Mouse (Mus musculus) layer of hippocampus, adult 11-12 months (tissue): ENCODE data around the gene Zfp710.
"Not testable (repeated sequence)": the region's sequence is repeated elsewhere in the genome, so short reads cannot be mapped to it uniquely, and the experiment has no call there.

Experiments used
- DNase-seq: peaks from one replicate; pipeline ENCODE4 v3.0.0; 2022; ENCODE audit warnings: low spot score

Zfp710 gene

GRCm38 (mm10) chr7:80024521-80025390 lies at the start of gene Zfp710:
Gene Zfp710, plus strand, starts transcription at chr7:80024814.
- DNase-seq, result peak; percentile 86

GRCm38 (mm10) chr7:79975316-79975715 lies 49.3 kb upstream of the Zfp710 start:
- no peak for DNase-seq

- no peak for DNase-seq
Observed at GRCm38 (mm10) chr7:79986717-79987116, 37.9 kb upstream of the Zfp710 start.

- DNase-seq, result no peak
Observed at GRCm38 (mm10) chr7:79987745-79988144, 36.9 kb upstream of the Zfp710 start.

GRCm38 (mm10) chr7:79988466-79988865 lies 36.1 kb upstream of the Zfp710 start:
- not testable (repeated sequence) for DNase-seq

GRCm38 (mm10) chr7:79994476-79994875 lies 30.1 kb upstream of the Zfp710 start:
- DNase-seq, result peak; percentile 51

GRCm38 (mm10) chr7:79997761-79998160 lies 26.9 kb upstream of the Zfp710 start:
- DNase-seq, result no peak

- no peak for DNase-seq
Observed at GRCm38 (mm10) chr7:80002353-80003055, 22.1 kb upstream of the Zfp710 start.

GRCm38 (mm10) chr7:80004776-80005554 lies 19.6 kb upstream of the Zfp710 start:
- DNase-seq, result no peak

- no peak for DNase-seq
Observed at GRCm38 (mm10) chr7:80010680-80011079, 13.9 kb upstream of the Zfp710 start.

GRCm38 (mm10) chr7:80011470-80011869 lies 13.1 kb upstream of the Zfp710 start:
- no peak for DNase-seq

GRCm38 (mm10) chr7:80013884-80014550 lies 10.6 kb upstream of the Zfp710 start:
- no peak for DNase-seq

GRCm38 (mm10) chr7:80014826-80015755 lies 9.5 kb upstream of the Zfp710 start:
- DNase-seq, result no peak

GRCm38 (mm10) chr7:80018506-80019452 lies 5.8 kb upstream of the Zfp710 start:
- DNase-seq, result no peak

GRCm38 (mm10) chr7:80023621-80024435 lies 786 bp upstream of the Zfp710 start:
- DNase-seq, result no peak

GRCm38 (mm10) chr7:80025391-80026117 lies 940 bp downstream of the Zfp710 start:
- no peak for DNase-seq

GRCm38 (mm10) chr7:80026118-80026989 lies 1.7 kb downstream of the Zfp710 start:
- DNase-seq, result peak; percentile 54
